Mouse (Mus musculus): ENCODE data around the gene Gm21698.
"Not testable (repeated sequence)": the region's sequence is repeated elsewhere in the genome, so short reads cannot be mapped to it uniquely, and the experiment has no call there.

Gm21698 gene

GRCm38 (mm10) chr5:25988550-25988949 is at the start of gene Gm21698:
Gm21698 (minus strand) TSS chr5:25988650.
- not testable (repeated sequence) for DNase-seq (ENCODE audit: low spot score)

GRCm38 (mm10) chr5:26022816-26023215 is 34.4 kb upstream of the Gm21698 start, which contains the start of gene Gm5862:
Gm5862 (minus strand) TSS chr5:26022916.
- not testable (repeated sequence) for DNase-seq (ENCODE audit: low spot score)

GRCm38 (mm10) chr5:26007697-26008096 is 19.2 kb upstream of the Gm21698 start:
- DNase-seq (ENCODE audit: low spot score) = not testable (repeated sequence)

GRCm38 (mm10) chr5:26006937-26007695 is 18.7 kb upstream of the Gm21698 start:
- DNase-seq (ENCODE audit: low spot score) = not testable (repeated sequence)

- not testable (repeated sequence) for DNase-seq (ENCODE audit: low spot score)
Observed at GRCm38 (mm10) chr5:26004698-26005097, 16.2 kb upstream of the Gm21698 start, which contains the start of gene Gm1979. Gm1979 (minus strand) TSS chr5:26004798.

GRCm38 (mm10) chr5:25972563-25972962 is 15.9 kb downstream of the Gm21698 start, which contains the start of gene Gm21680:
Gm21680 (minus strand) TSS chr5:25972663.
- not testable (repeated sequence) for DNase-seq (ENCODE audit: low spot score)

- DNase-seq (ENCODE audit: low spot score) = not testable (repeated sequence)
Observed at GRCm38 (mm10) chr5:25957050-25957449, 31.4 kb downstream of the Gm21698 start.

GRCm38 (mm10) chr5:25956611-25957010 is 31.8 kb downstream of the Gm21698 start:
- DNase-seq (ENCODE audit: low spot score) = not testable (repeated sequence)

GRCm38 (mm10) chr5:25954317-25954716 is 34.1 kb downstream of the Gm21698 start, which contains the start of gene Gm21671:
Gm21671 (minus strand) TSS chr5:25954417.
- not testable (repeated sequence) for DNase-seq (ENCODE audit: low spot score)

GRCm38 (mm10) chr5:25945391-25945790 is 43.1 kb downstream of the Gm21698 start:
- not testable (repeated sequence) for DNase-seq (ENCODE audit: low spot score)

GRCm38 (mm10) chr5:25942281-25942680 is 46.2 kb downstream of the Gm21698 start, which contains the start of gene Gm21663:
Gm21663 (minus strand) TSS chr5:25942381.
- DNase-seq (ENCODE audit: low spot score) = not testable (repeated sequence)
